Mouse (Mus musculus) heart, embryonic 13.5 days (tissue): ENCODE data around the gene Nrxn2. TPM values are rescaled to one million over a fixed set of nuclear protein-coding genes. Genes with fewer than 3 reads are reported as not detected.

Experiments used
- ATAC-seq: fragments of 200-750 bp; cut with Nextera tagmentation; 2 replicates; pipeline ENCODE4 v1.8.0; 2017; ENCODE audit warnings: moderate TSS enrichment; ENCODE audit not compliant: insufficient number of reproducible peaks, low FRiP score, low TSS enrichment; ENCODE audit errors: extremely low read depth
- H3K27ac ChIP-seq: fragments of 300-500 bp; sonication (generic); replicated peaks from 2 replicates; pipeline ENCODE4 v1.5.1; 2015; ENCODE audit warnings: moderate library complexity, mild to moderate bottlenecking, inconsistent platforms
- H3K27me3 ChIP-seq: fragments of 300-500 bp; sonication (generic); replicated peaks from 2 replicates; pipeline ENCODE4 v1.6.1; 2015; ENCODE audit warnings: mild to moderate bottlenecking, inconsistent platforms
- H3K36me3 ChIP-seq: fragments of 300-500 bp; sonication (generic); 2 replicates; pipeline ENCODE4 v1.6.1; 2015; ENCODE audit warnings: mild to moderate bottlenecking, inconsistent platforms
- H3K4me1 ChIP-seq: fragments of 300-500 bp; sonication (generic); 2 replicates; pipeline ENCODE4 v1.6.1; 2015; ENCODE audit warnings: inconsistent platforms
- H3K4me2 ChIP-seq: fragments of 300-500 bp; sonication (generic); 2 replicates; pipeline ENCODE4 v1.6.1; 2015; ENCODE audit warnings: inconsistent platforms, mild to moderate bottlenecking, moderate library complexity
- H3K4me3 ChIP-seq: fragments of 300-500 bp; sonication (generic); 2 replicates; pipeline ENCODE4 v1.5.1; 2015; ENCODE audit warnings: moderate library complexity, mild to moderate bottlenecking, inconsistent platforms
- H3K9ac ChIP-seq: fragments of 300-500 bp; sonication (generic); 2 replicates; pipeline ENCODE4 v1.6.1; 2015; ENCODE audit warnings: inconsistent platforms, mild to moderate bottlenecking, moderate library complexity
- H3K9me3 ChIP-seq: fragments of 300-500 bp; sonication (generic); 2 replicates; pipeline ENCODE4 v1.6.1; 2016; ENCODE audit warnings: inconsistent platforms
- WGBS: fragments of 180-500 bp; shearing (Covaris S2); methylation state at CpG from one replicate; pipeline ENCODE4 v1.1.7; 2015; ENCODE audit warnings: mixed read lengths; 5-methylcytosine and 5-hydroxymethylcytosine counted together
- polyA plus RNA-seq: library from polyadenylated mRNA; unstranded; fragments of >200 nt; fragmentation: Nextera tagmentation; extraction: Ambion mirVana; gene quantifications from 2 replicates; pipeline ENCODE4 v1.2.1, GENCODE M21; 2015

The Nrxn2 gene
- polyA plus RNA-seq, 1 experiment from 2014 or later: 0.52 TPM

DNA sequence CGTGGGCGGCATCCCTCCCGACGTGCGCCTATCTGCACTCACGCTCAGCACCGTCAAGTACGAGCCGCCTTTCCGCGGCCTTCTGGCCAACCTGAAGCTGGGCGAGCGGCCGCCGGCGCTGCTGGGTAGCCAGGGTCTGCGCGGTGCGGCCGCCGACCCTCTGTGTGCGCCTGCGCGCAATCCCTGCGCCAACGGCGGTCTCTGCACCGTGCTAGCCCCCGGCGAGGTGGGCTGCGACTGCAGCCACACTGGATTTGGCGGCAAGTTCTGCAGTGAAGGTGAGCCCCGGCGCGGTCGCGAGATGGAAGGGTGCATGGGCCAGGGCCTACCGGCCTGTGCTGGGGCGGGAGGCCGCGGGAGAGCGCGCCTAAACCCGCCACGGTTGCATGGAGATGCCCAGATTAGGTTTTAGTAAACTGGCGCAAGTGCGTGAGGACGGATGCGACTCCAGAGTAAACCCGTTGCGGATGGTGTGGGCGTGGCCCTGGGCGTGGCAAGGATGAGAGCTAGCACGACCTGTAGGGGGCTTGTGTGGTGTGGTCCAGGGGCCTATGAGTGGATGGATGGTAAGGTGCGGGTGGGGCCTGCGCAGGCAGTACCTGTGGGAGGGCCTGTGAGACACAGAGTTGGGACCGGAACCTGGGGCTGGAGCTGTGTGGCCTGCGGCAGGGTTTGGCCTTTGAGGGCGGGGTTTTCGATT lies 10.1 kb downstream of the Nrxn2 start:
- H3K9ac ChIP-seq: no peak overlapping the region
- WGBS: under 1% methylated on average over 60 of the region's 60 CpGs
- no peak for ATAC-seq

DNA sequence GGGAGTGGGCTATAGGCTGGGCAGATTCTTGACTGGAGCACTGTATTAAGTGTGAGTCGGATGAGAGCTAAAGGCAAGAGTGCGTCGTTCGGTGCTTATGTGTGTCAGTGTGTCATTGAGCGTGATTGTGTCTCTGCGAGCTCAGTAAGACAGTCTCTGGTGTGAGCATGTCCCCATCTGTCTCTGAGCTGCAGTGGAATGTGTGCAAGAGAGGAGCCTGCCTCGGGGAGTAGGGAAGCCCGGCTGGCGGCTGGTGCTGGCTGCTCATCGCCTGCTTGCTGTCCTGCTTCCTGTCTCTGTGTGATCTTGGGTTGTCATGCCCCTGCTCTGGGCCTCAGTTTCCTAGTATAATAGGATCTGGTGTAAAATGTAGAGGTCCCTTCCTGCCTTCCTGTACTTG lies 24.5 kb downstream of the Nrxn2 start:
- H3K9me3 ChIP-seq: no peaks in the 10 kb centered on the region
- peaks cover 80% of the 10 kb centered on the region for H3K27me3 ChIP-seq
- ATAC-seq: no peak

More for the DNA sequence above, 10.1 kb downstream of the Nrxn2 start:
- no peaks in the 10 kb centered on the region for H3K9me3 ChIP-seq
- peak overlapping the region; percentile 63 for H3K4me2 ChIP-seq
- H3K27ac ChIP-seq: no peak overlapping the region
- peaks cover 17% of the 10 kb centered on the region for H3K4me1 ChIP-seq
- peaks cover 99% of the 10 kb centered on the region for H3K27me3 ChIP-seq
- H3K4me3 ChIP-seq: peak overlapping the region; percentile 42
- no peaks in the 10 kb centered on the region for H3K36me3 ChIP-seq

GRCm38 (mm10) chr19:6445761-6446423 lies 27.4 kb downstream of the Nrxn2 start:
- Histone ChIP-seq H3K36me3 (no peaks in the 10 kb centered on the region), H3K27me3 (peaks cover 96% of the 10 kb centered on the region), H3K9ac (no peak overlapping the region), H3K4me3 (no peak overlapping the region), H3K27ac (no peak overlapping the region), H3K9me3 (no peaks in the 10 kb centered on the region), H3K4me1 (peaks cover 17% of the 10 kb centered on the region), H3K4me2 (no peak overlapping the region)
- 44% methylated on average over 10 of the region's 10 CpGs for WGBS
- ATAC-seq: no peak

More for the DNA sequence above, 24.5 kb downstream of the Nrxn2 start:
- 61% methylated on average over 10 of the region's 10 CpGs for WGBS
- Histone ChIP-seq H3K4me1 (peaks cover 3% of the 10 kb centered on the region; the same call in 1 of the 2 replicates), H3K4me2 (no peak overlapping the region), H3K27ac (no peak overlapping the region), H3K4me3 (no peak overlapping the region), H3K9ac (no peak overlapping the region), H3K36me3 (no peaks in the 10 kb centered on the region)

DNA sequence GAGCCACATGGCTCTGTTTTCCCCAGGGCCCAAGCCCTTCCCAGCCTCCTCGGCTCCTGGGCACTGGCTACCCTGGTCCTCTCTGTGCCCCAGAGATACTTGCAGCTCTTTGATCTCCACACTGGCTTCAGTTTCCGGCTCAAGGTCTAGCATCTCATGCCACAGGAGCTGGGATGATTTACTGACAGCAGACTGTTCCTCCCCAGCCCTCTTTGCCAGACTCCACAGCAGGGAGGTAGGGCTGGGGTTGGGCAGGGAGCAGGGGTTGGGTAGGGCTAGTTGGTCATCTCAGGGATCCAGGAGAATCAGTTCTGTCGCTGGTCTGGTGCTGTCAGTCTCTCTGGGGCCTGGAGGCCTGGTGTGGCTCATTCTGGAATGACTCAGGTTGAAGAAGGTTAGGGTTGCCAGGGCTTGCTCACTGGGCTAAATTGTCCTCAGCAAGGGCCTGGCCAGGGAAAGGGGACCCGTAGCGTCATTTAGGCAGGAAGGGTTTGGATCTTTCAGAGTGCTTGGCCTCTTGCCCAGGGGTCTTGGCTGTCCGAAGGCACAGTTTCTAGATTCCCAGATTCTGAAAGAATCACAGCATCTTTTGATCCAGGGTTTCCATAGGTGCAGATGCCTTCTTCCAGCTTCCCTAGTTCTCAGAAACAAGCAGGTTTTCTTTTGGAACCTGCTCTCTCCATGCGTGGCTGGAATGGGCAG lies 28.4 kb downstream of the Nrxn2 start:
- 38% methylated on average over 7 of the region's 7 CpGs for WGBS
- Histone ChIP-seq H3K27me3 (peaks cover 91% of the 10 kb centered on the region), H3K9me3 (no peaks in the 10 kb centered on the region), H3K27ac (no peak overlapping the region), H3K36me3 (no peaks in the 10 kb centered on the region), H3K4me2 (no peak overlapping the region), H3K4me1 (peaks cover 17% of the 10 kb centered on the region), H3K4me3 (no peak overlapping the region), H3K9ac (no peak overlapping the region)
- no peak for ATAC-seq

DNA sequence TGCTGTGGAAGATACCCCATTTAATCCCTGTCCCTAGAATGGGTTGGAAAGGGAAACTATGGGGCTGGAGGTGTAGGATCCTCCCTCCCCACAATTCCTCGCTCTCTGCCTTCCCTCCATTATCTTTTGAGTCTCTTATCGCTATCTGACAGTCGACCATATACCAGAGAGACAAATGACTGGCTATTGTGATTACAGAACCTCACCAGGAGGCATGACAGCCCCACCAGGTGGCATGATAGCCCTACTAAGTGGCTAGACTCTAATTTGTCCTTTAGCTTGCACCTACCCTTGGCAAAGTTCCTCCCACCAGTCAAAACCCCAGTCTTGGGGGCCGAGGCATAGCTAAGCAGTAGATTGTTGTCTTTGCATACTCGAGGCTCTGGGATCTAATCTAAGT lies 30.2 kb downstream of the Nrxn2 start:
- Histone ChIP-seq H3K4me3 (peak overlapping the region; percentile 33), H3K27me3 (peaks cover 83% of the 10 kb centered on the region), H3K9me3 (no peaks in the 10 kb centered on the region), H3K4me2 (peak overlapping the region; percentile 59), H3K27ac (no peak overlapping the region), H3K36me3 (no peaks in the 10 kb centered on the region), H3K9ac (peak overlapping the region; percentile 67; the same call in 1 of the 2 replicates), H3K4me1 (peaks cover 17% of the 10 kb centered on the region)
- 9% methylated on average over 5 of the region's 5 CpGs for WGBS
- no peak for ATAC-seq

- no peak overlapping the region for H3K27ac ChIP-seq
- no peak overlapping the region for H3K4me3 ChIP-seq
- H3K9ac ChIP-seq: no peak overlapping the region
- H3K4me1 ChIP-seq: peaks cover 17% of the 10 kb centered on the region
- 53% methylated on average over 7 of the region's 7 CpGs for WGBS
- H3K9me3 ChIP-seq: no peaks in the 10 kb centered on the region
- H3K4me2 ChIP-seq: no peak overlapping the region
- no peaks in the 10 kb centered on the region for H3K36me3 ChIP-seq
- peaks cover 85% of the 10 kb centered on the region for H3K27me3 ChIP-seq
- ATAC-seq: no peak
Observed at GRCm38 (mm10) chr19:6449841-6450240, 31.3 kb downstream of the Nrxn2 start.

- H3K27ac ChIP-seq: no peak overlapping the region
- H3K4me2 ChIP-seq: no peak overlapping the region
- H3K36me3 ChIP-seq: no peaks in the 10 kb centered on the region
- no peak overlapping the region for H3K4me3 ChIP-seq
- H3K4me1 ChIP-seq: peaks cover 17% of the 10 kb centered on the region
- WGBS: 29% methylated on average over 6 of the region's 6 CpGs
- H3K9me3 ChIP-seq: no peaks in the 10 kb centered on the region
- ATAC-seq: peak; percentile 55; the same call in 1 of the 2 replicates
- H3K9ac ChIP-seq: no peak overlapping the region
- H3K27me3 ChIP-seq: peaks cover 80% of the 10 kb centered on the region
Observed at GRCm38 (mm10) chr19:6452030-6452494, 33.5 kb downstream of the Nrxn2 start.

DNA sequence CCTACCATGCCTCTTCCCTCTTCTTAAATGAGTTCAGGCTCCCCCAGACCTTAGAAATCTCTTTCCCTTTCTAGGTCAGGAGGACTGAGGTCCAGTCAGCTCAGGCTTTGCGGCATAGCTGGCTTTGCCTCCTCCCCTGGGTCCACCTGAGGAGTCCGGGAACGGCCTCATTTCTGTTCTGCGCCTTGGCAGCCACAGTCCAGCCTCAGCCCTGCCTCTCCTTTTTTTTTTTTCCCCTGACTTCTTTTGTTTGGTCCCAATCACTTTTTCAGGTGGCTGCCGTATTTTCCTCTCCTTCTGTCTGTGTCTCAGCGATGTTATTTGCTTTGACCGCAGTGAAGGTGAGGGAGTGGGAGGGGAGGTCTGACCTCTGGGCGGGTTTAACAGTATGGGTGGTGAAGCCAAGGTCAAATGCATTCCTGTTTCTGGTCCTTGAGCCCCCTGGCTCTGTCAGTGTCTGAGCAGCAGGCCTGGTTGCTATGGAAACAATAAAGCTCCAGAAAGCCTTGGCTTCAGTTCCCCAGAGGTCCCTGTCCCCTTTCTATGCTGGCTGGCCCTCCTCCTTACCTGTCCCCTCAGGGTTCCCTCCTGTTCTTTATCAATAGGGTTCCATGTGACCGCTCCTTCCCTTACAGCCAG lies 34.3 kb downstream of the Nrxn2 start:
- WGBS: 60% methylated on average over 9 of the region's 9 CpGs

GRCm38 (mm10) chr19:6453349-6453748 lies 34.8 kb downstream of the Nrxn2 start:
- Histone ChIP-seq H3K4me2 (no peak overlapping the region), H3K4me1 (peaks cover 10% of the 10 kb centered on the region), H3K27me3 (peaks cover 69% of the 10 kb centered on the region), H3K9me3 (no peaks in the 10 kb centered on the region), H3K36me3 (no peaks in the 10 kb centered on the region), H3K27ac (no peak overlapping the region), H3K4me3 (no peak overlapping the region), H3K9ac (no peak overlapping the region)
- no peak for ATAC-seq
- 79% methylated on average over 8 of the region's 8 CpGs for WGBS

More for the DNA sequence above, 34.3 kb downstream of the Nrxn2 start:
- Histone ChIP-seq H3K9ac (no peak overlapping the region), H3K27ac (no peak overlapping the region), H3K27me3 (peaks cover 73% of the 10 kb centered on the region), H3K36me3 (no peaks in the 10 kb centered on the region), H3K4me2 (no peak overlapping the region), H3K4me3 (no peak overlapping the region), H3K4me1 (peaks cover 15% of the 10 kb centered on the region), H3K9me3 (no peaks in the 10 kb centered on the region)
- no peak for ATAC-seq

DNA sequence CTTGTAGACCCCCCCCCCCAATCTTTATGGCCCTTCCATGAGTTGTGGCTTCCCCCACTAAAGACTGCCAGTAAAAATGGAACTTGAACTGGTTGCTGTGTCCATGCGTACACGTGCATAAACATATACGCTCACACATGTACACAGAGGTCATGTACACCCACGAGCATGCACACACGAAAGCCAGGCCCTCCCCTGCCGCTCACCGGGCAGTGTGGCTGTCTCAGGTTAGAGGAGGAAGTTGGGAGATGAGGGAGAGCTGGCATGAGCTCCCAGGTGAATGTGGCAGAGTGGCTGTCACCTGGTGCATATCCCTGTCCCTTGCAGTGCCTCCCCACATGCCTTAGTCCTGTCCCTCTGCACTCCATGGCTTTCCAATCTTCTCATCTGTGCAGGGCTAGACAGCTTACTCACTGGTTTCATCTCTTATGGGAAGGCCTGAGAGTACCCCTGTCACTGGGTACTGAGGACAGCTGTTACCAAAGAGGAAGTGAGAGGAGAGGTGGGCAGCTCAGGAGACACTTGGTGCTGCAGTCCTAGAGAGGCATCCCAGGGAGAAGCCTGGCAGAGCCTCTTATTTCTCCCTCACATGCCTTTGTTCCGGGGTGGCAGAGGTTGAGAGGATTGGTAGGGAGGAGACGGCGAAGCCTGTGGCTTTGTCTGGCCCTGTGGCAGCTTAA lies 35.6 kb downstream of the Nrxn2 start:
- peaks cover 61% of the 10 kb centered on the region for H3K27me3 ChIP-seq

More for the DNA sequence above, 35.6 kb downstream of the Nrxn2 start:
- Histone ChIP-seq H3K4me2 (no peak overlapping the region), H3K4me3 (no peak overlapping the region), H3K36me3 (no peaks in the 10 kb centered on the region), H3K9me3 (no peaks in the 10 kb centered on the region), H3K27ac (no peak overlapping the region), H3K4me1 (peaks cover 2% of the 10 kb centered on the region; the same call in 1 of the 2 replicates), H3K9ac (no peak overlapping the region)
- no peak for ATAC-seq
- 65% methylated on average over 10 of the region's 10 CpGs for WGBS
